Mouse (Mus musculus) liver, embryonic 13.5 days (tissue): ENCODE data around the gene Disc1. TPM values are rescaled to one million over a fixed set of nuclear protein-coding genes. Genes with fewer than 3 reads are reported as not detected.

ENCODE experiments used
- ATAC-seq: fragments of 200-750 bp; cut with Nextera tagmentation; 2 replicates; pipeline ENCODE4 v1.8.0; 2017; ENCODE audit warnings: low read depth, mild to moderate bottlenecking, moderate number of reproducible peaks, moderate library complexity
- DNase-seq: peaks from one replicate; pipeline ENCODE4 v3.0.0; 2022
- H3K27ac ChIP-seq: fragments of 300-500 bp; sonication (generic); 2 replicates; pipeline ENCODE4 v1.5.1; 2015; ENCODE audit warnings: moderate library complexity, mild to moderate bottlenecking, inconsistent platforms
- H3K27me3 ChIP-seq: fragments of 300-500 bp; sonication (generic); 2 replicates; pipeline ENCODE4 v1.6.1; 2015; ENCODE audit warnings: mild to moderate bottlenecking, inconsistent platforms
- H3K36me3 ChIP-seq: fragments of 300-500 bp; sonication (generic); 2 replicates; pipeline ENCODE4 v1.6.1; 2015; ENCODE audit warnings: mild to moderate bottlenecking, inconsistent platforms
- H3K4me1 ChIP-seq: fragments of 300-500 bp; sonication (generic); replicated peaks from 2 replicates; pipeline ENCODE4 v1.6.1; 2015; ENCODE audit warnings: inconsistent platforms
- H3K4me2 ChIP-seq: fragments of 300-500 bp; sonication (generic); 2 replicates; pipeline ENCODE4 v1.6.1; 2015; ENCODE audit warnings: inconsistent platforms, mild to moderate bottlenecking, moderate library complexity
- H3K4me3 ChIP-seq: fragments of 300-500 bp; sonication (generic); replicated peaks from 2 replicates; pipeline ENCODE4 v1.5.1; 2015; ENCODE audit warnings: mild to moderate bottlenecking, inconsistent platforms
- H3K9ac ChIP-seq: fragments of 300-500 bp; sonication (generic); 2 replicates; pipeline ENCODE4 v1.6.1; 2015; ENCODE audit warnings: mild to moderate bottlenecking, inconsistent platforms
- H3K9me3 ChIP-seq: fragments of 300-500 bp; sonication (generic); replicated peaks from 2 replicates; pipeline ENCODE4 v1.6.1; 2016; ENCODE audit warnings: inconsistent platforms
- WGBS: fragments of 180-500 bp; shearing (Covaris S2); methylation state at CpG from one replicate; pipeline ENCODE4 v1.1.7; 2015; ENCODE audit not compliant: insufficient replicate concordance; 5-methylcytosine and 5-hydroxymethylcytosine counted together
- polyA plus RNA-seq: library from polyadenylated mRNA; unstranded; fragments of >200 nt; fragmentation: Nextera tagmentation; extraction: Ambion mirVana; gene quantifications from 2 replicates; pipeline ENCODE4 v1.2.1, GENCODE M21; 2015

Gene Disc1
- polyA plus RNA-seq, 1 experiment from 2014 or later, result 0.33 TPM

- WGBS, result 69% methylated on average over 9 of the region's 9 CpGs
- Histone ChIP-seq H3K4me2 (no peak overlapping the region), H3K9ac (no peak overlapping the region), H3K27ac (no peak overlapping the region), H3K4me3 (no peak overlapping the region), H3K36me3 (no peaks in the 10 kb centered on the region), H3K9me3 (no peaks in the 10 kb centered on the region), H3K27me3 (no peaks in the 10 kb centered on the region), H3K4me1 (peaks cover 5% of the 10 kb centered on the region; the same call in 1 of the 2 replicates)
- DNase-seq (no peak), ATAC-seq (no peak)
Observed at GRCm38 (mm10) chr8:125203016-125203415, 149.0 kb downstream of the Disc1 start.

DNA sequence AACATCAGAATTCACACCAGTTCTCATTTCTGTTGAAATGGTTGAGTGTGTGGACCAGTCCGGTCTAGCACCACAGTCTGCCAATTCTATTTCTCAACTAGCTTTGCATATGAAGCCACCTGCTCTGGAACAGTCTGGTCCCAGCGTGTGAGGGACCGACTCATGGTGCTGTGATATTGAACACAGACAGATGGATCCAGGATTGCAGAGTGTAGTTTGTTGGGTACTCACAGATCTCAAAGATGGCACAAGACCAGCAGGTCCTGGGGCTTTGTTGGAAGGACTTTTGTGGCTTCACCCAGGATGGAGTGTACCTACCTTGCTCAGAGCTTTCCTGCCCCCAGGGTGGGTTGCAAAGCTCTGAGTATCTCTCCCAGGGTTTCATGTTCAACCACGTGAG lies 151.6 kb downstream of the Disc1 start:
- no peaks in the 10 kb centered on the region for H3K9me3 ChIP-seq
- no peak for DNase-seq
- ATAC-seq, result no peak
- no peaks in the 10 kb centered on the region for H3K4me1 ChIP-seq
- H3K27ac ChIP-seq, result no peak overlapping the region
- H3K9ac ChIP-seq, result no peak overlapping the region
- no peaks in the 10 kb centered on the region for H3K27me3 ChIP-seq
- H3K4me3 ChIP-seq, result no peak overlapping the region
- no peak overlapping the region for H3K4me2 ChIP-seq
- WGBS, result 53% methylated on average over 4 of the region's 4 CpGs
- no peaks in the 10 kb centered on the region for H3K36me3 ChIP-seq

DNA sequence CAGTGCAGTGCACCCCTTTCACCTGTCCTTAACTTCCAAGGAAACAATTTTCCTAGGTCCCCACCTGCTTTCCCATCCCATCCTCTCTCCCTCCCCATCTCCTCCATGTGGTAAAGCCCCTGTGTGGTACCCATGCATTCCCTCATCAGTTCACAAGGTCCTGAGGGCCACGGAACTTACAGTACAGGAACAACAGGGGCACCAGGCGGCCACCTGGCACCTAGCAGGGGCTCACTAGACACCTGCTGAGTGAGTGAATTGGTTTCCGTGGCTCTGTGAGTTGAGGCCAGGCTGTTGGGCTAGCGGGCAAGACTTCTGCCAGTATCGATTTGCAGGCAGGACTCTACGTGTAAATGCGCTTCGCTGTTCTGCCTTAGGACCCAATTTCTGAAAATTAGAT lies 152.4 kb downstream of the Disc1 start:
- ATAC-seq (no peak), DNase-seq (no peak)
- Histone ChIP-seq H3K4me2 (no peak overlapping the region), H3K4me1 (no peaks in the 10 kb centered on the region), H3K36me3 (no peaks in the 10 kb centered on the region), H3K9me3 (no peaks in the 10 kb centered on the region), H3K4me3 (no peak overlapping the region), H3K27ac (no peak overlapping the region), H3K9ac (no peak overlapping the region), H3K27me3 (no peaks in the 10 kb centered on the region)
- 65% methylated on average over 8 of the region's 8 CpGs for WGBS

- Histone ChIP-seq H3K4me2 (no peak overlapping the region), H3K4me3 (no peak overlapping the region), H3K27me3 (no peaks in the 10 kb centered on the region), H3K27ac (no peak overlapping the region), H3K36me3 (no peaks in the 10 kb centered on the region), H3K9ac (no peak overlapping the region), H3K9me3 (no peaks in the 10 kb centered on the region), H3K4me1 (no peaks in the 10 kb centered on the region)
- ATAC-seq (no peak), DNase-seq (no peak)
- 58% methylated on average over 3 of the region's 3 CpGs for whole genome bisulfite sequencing
Observed at GRCm38 (mm10) chr8:125206962-125207361, 153.0 kb downstream of the Disc1 start.

GRCm38 (mm10) chr8:125212619-125213167 lies 158.7 kb downstream of the Disc1 start:
- Histone ChIP-seq H3K36me3 (no peaks in the 10 kb centered on the region), H3K27me3 (no peaks in the 10 kb centered on the region), H3K4me3 (no peak overlapping the region), H3K27ac (no peak overlapping the region), H3K4me1 (no peaks in the 10 kb centered on the region), H3K9me3 (no peaks in the 10 kb centered on the region), H3K4me2 (no peak overlapping the region), H3K9ac (no peak overlapping the region)
- ATAC-seq, result no peak
- WGBS, result 65% methylated on average over 13 of the region's 13 CpGs
- no peak for DNase-seq

DNA sequence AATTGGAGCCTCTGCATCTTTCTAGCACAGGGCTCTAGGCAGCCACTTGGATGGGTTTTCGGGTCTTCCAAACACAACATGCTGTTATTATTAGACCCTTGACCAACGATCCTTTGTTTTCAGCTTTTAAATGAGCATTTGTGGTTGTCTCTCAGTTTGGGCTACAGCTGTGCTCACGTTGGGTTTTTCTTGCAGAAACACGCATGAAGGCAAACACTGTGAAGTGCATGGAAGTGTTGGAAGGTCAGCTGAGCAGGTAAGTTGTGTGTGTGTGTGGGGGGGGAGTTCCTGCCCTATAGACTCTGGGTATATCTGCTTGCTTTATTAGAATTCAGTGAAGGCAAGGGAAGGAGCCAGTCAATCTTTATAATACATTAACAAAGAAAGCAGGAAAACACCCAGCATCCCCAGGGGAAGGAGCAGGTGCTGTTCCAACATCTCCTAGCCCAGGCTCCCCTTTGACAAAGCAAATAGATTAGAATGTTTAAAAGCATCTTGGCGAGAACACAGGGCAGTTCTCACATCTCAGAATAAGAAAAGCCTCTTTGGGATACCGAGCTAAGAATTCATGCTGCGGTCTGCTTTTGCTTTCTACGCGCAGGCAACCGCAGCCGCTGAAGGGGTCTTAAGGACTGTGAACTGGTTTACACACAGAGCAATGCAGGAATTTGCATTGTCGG lies 164.0 kb downstream of the Disc1 start:
- WGBS, result 56% methylated on average over 12 of the region's 12 CpGs
- Histone ChIP-seq H3K4me2 (no peak overlapping the region), H3K27ac (no peak overlapping the region), H3K27me3 (no peaks in the 10 kb centered on the region), H3K9ac (no peak overlapping the region), H3K36me3 (no peaks in the 10 kb centered on the region), H3K4me3 (no peak overlapping the region), H3K9me3 (no peaks in the 10 kb centered on the region), H3K4me1 (no peaks in the 10 kb centered on the region)
- DNase-seq (no peak), ATAC-seq (no peak)

- Histone ChIP-seq H3K4me2 (no peak overlapping the region), H3K9me3 (no peaks in the 10 kb centered on the region), H3K36me3 (no peaks in the 10 kb centered on the region), H3K9ac (no peak overlapping the region), H3K27ac (no peak overlapping the region), H3K4me1 (no peaks in the 10 kb centered on the region), H3K27me3 (no peaks in the 10 kb centered on the region), H3K4me3 (no peak overlapping the region)
- DNase-seq (no peak), ATAC-seq (no peak)
- 65% methylated on average over 4 of the region's 4 CpGs for WGBS
Observed at GRCm38 (mm10) chr8:125218669-125219068, 164.7 kb downstream of the Disc1 start.

- Histone ChIP-seq H3K4me2 (no peak overlapping the region), H3K9ac (no peak overlapping the region), H3K27ac (no peak overlapping the region), H3K4me1 (peaks cover 5% of the 10 kb centered on the region; the same call in 1 of the 2 replicates), H3K36me3 (no peaks in the 10 kb centered on the region), H3K4me3 (no peak overlapping the region), H3K27me3 (no peaks in the 10 kb centered on the region), H3K9me3 (no peaks in the 10 kb centered on the region)
- 61% methylated on average over 5 of the region's 5 CpGs for WGBS
- DNase-seq, result no peak
- no peak for ATAC-seq
Observed at GRCm38 (mm10) chr8:125220608-125221007, 166.6 kb downstream of the Disc1 start.

- H3K27ac ChIP-seq, result no peak overlapping the region
- no peak overlapping the region for H3K9ac ChIP-seq
- no peak overlapping the region for H3K4me2 ChIP-seq
- no peak for DNase-seq
- H3K4me1 ChIP-seq, result peaks cover 5% of the 10 kb centered on the region; the same call in 1 of the 2 replicates
- no peak for ATAC-seq
- H3K4me3 ChIP-seq, result no peak overlapping the region
- no peaks in the 10 kb centered on the region for H3K36me3 ChIP-seq
- 65% methylated on average over 4 of the region's 4 CpGs for WGBS
- H3K27me3 ChIP-seq, result no peaks in the 10 kb centered on the region
- H3K9me3 ChIP-seq, result no peaks in the 10 kb centered on the region
Observed at GRCm38 (mm10) chr8:125221062-125221461, 167.1 kb downstream of the Disc1 start.

GRCm38 (mm10) chr8:125223031-125223753 lies 169.2 kb downstream of the Disc1 start:
- Histone ChIP-seq H3K9ac (no peak overlapping the region), H3K27me3 (no peaks in the 10 kb centered on the region), H3K9me3 (no peaks in the 10 kb centered on the region), H3K27ac (no peak overlapping the region), H3K4me1 (peaks cover 13% of the 10 kb centered on the region; the same call in 1 of the 2 replicates), H3K36me3 (no peaks in the 10 kb centered on the region), H3K4me3 (no peak overlapping the region), H3K4me2 (no peak overlapping the region)
- ATAC-seq (no peak), DNase-seq (no peak)
- WGBS, result 66% methylated on average over 10 of the region's 10 CpGs

GRCm38 (mm10) chr8:125224271-125224699 lies 170.3 kb downstream of the Disc1 start:
- no peaks in the 10 kb centered on the region for H3K9me3 ChIP-seq
- no peak for DNase-seq
- H3K4me3 ChIP-seq, result no peak overlapping the region
- no peak for ATAC-seq
- peaks cover 13% of the 10 kb centered on the region; the same call in 1 of the 2 replicates for H3K4me1 ChIP-seq
- no peak overlapping the region for H3K27ac ChIP-seq
- no peak overlapping the region for H3K9ac ChIP-seq
- WGBS, result 32% methylated on average over 6 of the region's 6 CpGs
- no peaks in the 10 kb centered on the region for H3K36me3 ChIP-seq
- no peak overlapping the region for H3K4me2 ChIP-seq
- no peaks in the 10 kb centered on the region for H3K27me3 ChIP-seq
